Mouse (Mus musculus): ENCODE measurements around the gene Gm6034. TPM values are rescaled to one million over a fixed set of nuclear protein-coding genes. Genes with fewer than 3 reads are reported as not detected.
"Not testable (repeated sequence)": the region's sequence is repeated elsewhere in the genome, so short reads cannot be mapped to it uniquely, and the experiment has no call there.

Gene Gm6034
- total and polyA plus RNA-seq, 3 experiments, result 0.11 TPM; not detected in 2

GRCm38 (mm10) chr17:36083870-36084451 lies 41.2 kb downstream of the Gm6034 start (continued):
- no peak for TF ChIP-seq GATA1 (IDR thresholded peaks at IDR 0.05; ENCODE audit: low read depth, low read length)
- no peak for TF ChIP-seq MEF2A (IDR thresholded peaks at IDR 0.05; ENCODE audit: extremely low read depth, insufficient replicate concordance, low read depth, low read length, poor library complexity, severe bottlenecking)
- no peak for TF ChIP-seq POLR2A (IDR thresholded peaks at IDR 0.05; ENCODE audit: control insufficient read depth in 1 of 2, insufficient read depth in 1 of 2, low read depth in 1 of 2, low read length in 2 of 2, poor library complexity in 1 of 2)

- H3K36me3 ChIP-seq (ENCODE audit: control insufficient read depth in 1 of 2, insufficient read depth in 2 of 2, low read length in 2 of 2); H3K27me3 ChIP-seq (ENCODE audit: control insufficient read depth in 1 of 2, insufficient read depth in 2 of 2, low read length in 2 of 2); DNase-seq (ENCODE audit: low read depth, low spot score); H3K27ac ChIP-seq (ENCODE audit: control insufficient read depth, low read depth, low read length); H3K9ac ChIP-seq (ENCODE audit: control insufficient read depth, low read depth, low read length, poor library complexity, severe bottlenecking); H3K4me3 ChIP-seq (ENCODE audit: control insufficient read depth in 1 of 2, insufficient read depth in 1 of 2, low read depth in 2 of 2, low read length in 2 of 2); H3K9me3 ChIP-seq (replicated peaks; ENCODE audit: insufficient read depth, low read length); H3K4me1 ChIP-seq (ENCODE audit: control insufficient read depth in 1 of 2, insufficient read depth in 2 of 2, low read length in 2 of 2); H3K79me2 ChIP-seq (ENCODE audit: control insufficient read depth, insufficient read depth, low read length, poor library complexity): not testable (repeated sequence)
Observed at GRCm38 (mm10) chr17:36085976-36086375, 43.2 kb downstream of the Gm6034 start.

GRCm38 (mm10) chr17:36091933-36092332 lies 49.2 kb downstream of the Gm6034 start:
- H3K9ac ChIP-seq (ENCODE audit: control insufficient read depth, low read depth, low read length, poor library complexity, severe bottlenecking); H3K4me1 ChIP-seq (ENCODE audit: control insufficient read depth in 1 of 2, insufficient read depth in 2 of 2, low read length in 2 of 2); H3K79me2 ChIP-seq (ENCODE audit: control insufficient read depth, insufficient read depth, low read length, poor library complexity); H3K27me3 ChIP-seq (ENCODE audit: control insufficient read depth in 1 of 2, insufficient read depth in 2 of 2, low read length in 2 of 2); H3K9me3 ChIP-seq (replicated peaks; ENCODE audit: insufficient read depth, low read length); DNase-seq (ENCODE audit: low read depth, low spot score); H3K36me3 ChIP-seq (ENCODE audit: control insufficient read depth in 1 of 2, insufficient read depth in 2 of 2, low read length in 2 of 2); H3K27ac ChIP-seq (ENCODE audit: control insufficient read depth, low read depth, low read length); H3K4me3 ChIP-seq (ENCODE audit: control insufficient read depth in 1 of 2, insufficient read depth in 1 of 2, low read depth in 2 of 2, low read length in 2 of 2): not testable (repeated sequence)

GRCm38 (mm10) chr17:36092520-36092919 lies 49.8 kb downstream of the Gm6034 start:
- H3K36me3 ChIP-seq (ENCODE audit: control insufficient read depth in 1 of 2, insufficient read depth in 2 of 2, low read length in 2 of 2); DNase-seq (ENCODE audit: low read depth, low spot score): not testable (repeated sequence)

GRCm38 (mm10) chr17:36093936-36094335 lies 51.2 kb downstream of the Gm6034 start:
- TF ChIP-seq MYB (IDR thresholded peaks at IDR 0.05; ENCODE audit: low read depth, low read length) (no peak), ELF1 (IDR thresholded peaks at IDR 0.05; ENCODE audit: low read depth, low read length) (no peak), MAZ (IDR thresholded peaks at IDR 0.05; ENCODE audit: low read depth, low read length) (no peak), SIN3A (IDR thresholded peaks at IDR 0.05; ENCODE audit: low read length) (no peak), MEF2A (IDR thresholded peaks at IDR 0.05; ENCODE audit: extremely low read depth, insufficient replicate concordance, low read depth, low read length, poor library complexity, severe bottlenecking) (no peak), USF1 (IDR thresholded peaks at IDR 0.05; ENCODE audit: low read depth, low read length) (no peak), POLR2A (IDR thresholded peaks at IDR 0.05; ENCODE audit: control insufficient read depth in 1 of 2, insufficient read depth in 1 of 2, low read depth in 1 of 2, low read length in 2 of 2, poor library complexity in 1 of 2) (no peak), JUND (IDR thresholded peaks at IDR 0.05; ENCODE audit: low read depth, low read length) (no peak), GABPA (IDR thresholded peaks at IDR 0.05; ENCODE audit: low read depth, low read length) (no peak)

More at GRCm38 (mm10) chr17:36092520-36092919, 49.8 kb downstream of the Gm6034 start:
- H3K4me1 ChIP-seq (ENCODE audit: control insufficient read depth in 1 of 2, insufficient read depth in 2 of 2, low read length in 2 of 2); H3K79me2 ChIP-seq (ENCODE audit: control insufficient read depth, insufficient read depth, low read length, poor library complexity); H3K4me3 ChIP-seq (ENCODE audit: control insufficient read depth in 1 of 2, insufficient read depth in 1 of 2, low read depth in 2 of 2, low read length in 2 of 2); H3K27ac ChIP-seq (ENCODE audit: control insufficient read depth, low read depth, low read length); H3K9me3 ChIP-seq (replicated peaks; ENCODE audit: insufficient read depth, low read length); H3K27me3 ChIP-seq (ENCODE audit: control insufficient read depth in 1 of 2, insufficient read depth in 2 of 2, low read length in 2 of 2); H3K9ac ChIP-seq (ENCODE audit: control insufficient read depth, low read depth, low read length, poor library complexity, severe bottlenecking): not testable (repeated sequence)

GRCm38 (mm10) chr17:36099603-36100002 lies 56.8 kb downstream of the Gm6034 start:
- H3K27me3 ChIP-seq (ENCODE audit: control insufficient read depth in 1 of 2, insufficient read depth in 2 of 2, low read length in 2 of 2); H3K79me2 ChIP-seq (ENCODE audit: control insufficient read depth, insufficient read depth, low read length, poor library complexity); H3K27ac ChIP-seq (ENCODE audit: control insufficient read depth, low read depth, low read length); H3K36me3 ChIP-seq (ENCODE audit: control insufficient read depth in 1 of 2, insufficient read depth in 2 of 2, low read length in 2 of 2); H3K4me3 ChIP-seq (ENCODE audit: control insufficient read depth in 1 of 2, insufficient read depth in 1 of 2, low read depth in 2 of 2, low read length in 2 of 2); H3K9ac ChIP-seq (ENCODE audit: control insufficient read depth, low read depth, low read length, poor library complexity, severe bottlenecking); H3K4me1 ChIP-seq (ENCODE audit: control insufficient read depth in 1 of 2, insufficient read depth in 2 of 2, low read length in 2 of 2); DNase-seq (ENCODE audit: low read depth, low spot score); H3K9me3 ChIP-seq (replicated peaks; ENCODE audit: insufficient read depth, low read length): not testable (repeated sequence)

More at GRCm38 (mm10) chr17:36093936-36094335, 51.2 kb downstream of the Gm6034 start:
- DNase-seq (ENCODE audit: low read depth, low spot score), result no peak
- no peaks in the 10 kb centered on the region for H3K9me3 ChIP-seq (replicated peaks; ENCODE audit: insufficient read depth, low read length)
- H3K4me3 ChIP-seq (ENCODE audit: control insufficient read depth in 1 of 2, insufficient read depth in 1 of 2, low read depth in 2 of 2, low read length in 2 of 2), result no peak overlapping the region
- no peaks in the 10 kb centered on the region for H3K4me1 ChIP-seq (ENCODE audit: control insufficient read depth in 1 of 2, insufficient read depth in 2 of 2, low read length in 2 of 2)
- H3K27ac ChIP-seq (ENCODE audit: control insufficient read depth, low read depth, low read length), result no peak overlapping the region
- no peaks in the 10 kb centered on the region for H3K36me3 ChIP-seq (ENCODE audit: control insufficient read depth in 1 of 2, insufficient read depth in 2 of 2, low read length in 2 of 2)
- H3K79me2 ChIP-seq (ENCODE audit: control insufficient read depth, insufficient read depth, low read length, poor library complexity), result no peaks in the 10 kb centered on the region
- no peaks in the 10 kb centered on the region for H3K27me3 ChIP-seq (ENCODE audit: control insufficient read depth in 1 of 2, insufficient read depth in 2 of 2, low read length in 2 of 2)
- H3K9ac ChIP-seq (ENCODE audit: control insufficient read depth, low read depth, low read length, poor library complexity, severe bottlenecking), result no peak overlapping the region
